Mouse (Mus musculus) limb, embryonic 13.5 days (tissue): ENCODE results near the gene Gpr25. TPM values are rescaled to one million over a fixed set of nuclear protein-coding genes. Genes with fewer than 3 reads are reported as not detected.
A peak's percentile ranks its signal among the peaks of the same experiment; 100 is the strongest.

Source experiments
- ATAC-seq: fragments of 200-750 bp; cut with Nextera tagmentation; 2 replicates; pipeline ENCODE4 v1.8.0; 2017; ENCODE audit warnings: low read depth, moderate number of reproducible peaks, moderate TSS enrichment; ENCODE audit not compliant: low FRiP score
- H3K27ac ChIP-seq: fragments of 300-500 bp; sonication (generic); 2 replicates; pipeline ENCODE4 v1.5.1; 2015; ENCODE audit warnings: inconsistent platforms, mild to moderate bottlenecking, moderate library complexity
- H3K27me3 ChIP-seq: fragments of 300-500 bp; sonication (generic); 2 replicates; pipeline ENCODE4 v1.6.1; 2015; ENCODE audit warnings: mild to moderate bottlenecking, inconsistent platforms
- H3K36me3 ChIP-seq: fragments of 300-500 bp; sonication (generic); 2 replicates; pipeline ENCODE4 v1.6.1; 2015; ENCODE audit warnings: inconsistent platforms, mild to moderate bottlenecking, moderate library complexity
- H3K4me1 ChIP-seq: fragments of 300-500 bp; sonication (generic); 2 replicates; pipeline ENCODE4 v1.6.1; 2015; ENCODE audit warnings: inconsistent platforms
- H3K4me2 ChIP-seq: fragments of 300-500 bp; sonication (generic); replicated peaks from 2 replicates; pipeline ENCODE4 v1.6.1; 2015; ENCODE audit warnings: inconsistent platforms, mild to moderate bottlenecking, moderate library complexity
- H3K4me3 ChIP-seq: fragments of 300-500 bp; sonication (generic); 2 replicates; pipeline ENCODE4 v1.5.1; 2015; ENCODE audit warnings: moderate library complexity, mild to moderate bottlenecking, inconsistent platforms
- H3K9ac ChIP-seq: fragments of 300-500 bp; sonication (generic); 2 replicates; pipeline ENCODE4 v1.6.1; 2015; ENCODE audit warnings: mild to moderate bottlenecking, inconsistent platforms
- H3K9me3 ChIP-seq: fragments of 300-500 bp; sonication (generic); 2 replicates; pipeline ENCODE4 v1.6.1; 2016; ENCODE audit warnings: inconsistent platforms
- WGBS: fragments of 180-500 bp; shearing (Covaris S2); methylation state at CpG from one replicate; pipeline ENCODE4 v1.1.7; 2015; 5-methylcytosine and 5-hydroxymethylcytosine counted together
- polyA plus RNA-seq: library from polyadenylated mRNA; unstranded; fragments of >200 nt; fragmentation: Nextera tagmentation; extraction: Ambion mirVana; gene quantifications from 2 replicates; pipeline ENCODE4 v1.2.1, GENCODE M21; 2015

Gene Gpr25
- polyA plus RNA-seq, 1 experiment from 2014 or later: not detected

- 50% methylated on average over 3 of the region's 3 CpGs for WGBS
- ATAC-seq: peak; percentile 61
Measured at GRCm38 (mm10) chr1:136212803-136213202, 47.9 kb downstream of the Gpr25 start, which contains the start of gene Mroh3. Gene Mroh3, minus strand, starts transcription at chr1:136212828.

More at GRCm38 (mm10) chr1:136212803-136213202, 47.9 kb downstream of the Gpr25 start, which contains the start of gene Mroh3:
- H3K4me2 ChIP-seq: no peak within 1 kb of the TSS
- peaks cover 51% of the 10 kb centered on the region for H3K36me3 ChIP-seq
- H3K4me3 ChIP-seq: no peak within 1 kb of the TSS
- H3K9me3 ChIP-seq: no peaks in the 10 kb centered on the region
- no peak within 1 kb of the TSS for H3K9ac ChIP-seq
- no peaks in the 10 kb centered on the region for H3K27me3 ChIP-seq
- H3K27ac ChIP-seq: no peak within 1 kb of the TSS
- no peaks in the 10 kb centered on the region for H3K4me1 ChIP-seq

Other genes with a start within 250 kb of the Gpr25 start
- gene Ascl5, start 210.1 kb downstream of the Gpr25 start, polyA plus RNA-seq: not detected in 2 replicates
- 4.2 and 5.0 TPM in 2 replicates for gene Cacna1s, start 208.1 kb downstream of the Gpr25 start, polyA plus RNA-seq
- gene Kif21b, start 129.5 kb downstream of the Gpr25 start, polyA plus RNA-seq: 5.5 and 5.6 TPM in 2 replicates
- 0.17 TPM in 1 of 2 replicates, not detected in the other for gene Mroh3, start 48.0 kb downstream of the Gpr25 start, polyA plus RNA-seq
- 18.8 and 21.1 TPM in 2 replicates for gene Inava, start 26.6 kb downstream of the Gpr25 start, polyA plus RNA-seq
- 9.9 and 10.1 TPM in 2 replicates for gene Camsap2, start 85.2 kb upstream of the Gpr25 start, polyA plus RNA-seq
- 20.1 and 20.2 TPM in 2 replicates for gene Ddx59, start 154.4 kb upstream of the Gpr25 start, polyA plus RNA-seq
- gene Kif14, start 205.5 kb upstream of the Gpr25 start, polyA plus RNA-seq: 5.8 and 6.5 TPM in 2 replicates